ENCODE assay signal across 15 mouse cellular contexts in the genomic region with DNA sequence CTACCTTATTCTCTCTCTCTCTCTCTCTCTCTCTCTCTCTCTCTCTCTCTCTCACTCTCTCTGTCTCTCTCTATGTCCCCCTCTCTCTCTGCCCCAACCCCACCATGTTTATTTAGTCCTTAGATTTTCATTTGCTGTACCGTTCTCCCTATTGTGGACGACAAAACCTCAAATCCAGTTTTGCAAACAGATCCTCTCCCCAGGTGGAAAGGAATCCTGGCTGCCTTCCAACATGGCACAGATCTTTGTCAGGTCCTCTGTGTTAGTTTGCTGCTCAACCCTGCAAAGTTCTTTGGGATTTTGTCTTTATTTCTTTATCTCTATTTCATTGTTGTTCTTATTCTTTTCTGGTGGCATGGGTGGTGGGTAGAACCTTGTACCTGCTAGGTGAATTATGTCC.
"Had no signal": no experiment of that assay in that cellular context is flagged by ENCODE, and none has a peak within 500 bp of the region (broad histone marks: within the 10 kb centered on the region; RNA-seq: fewer than 3 reads in every experiment).

No protein-coding gene starts in this region.

- H3K4me3 ChIP-seq: limb, embryonic 13.5 days; midbrain, embryonic 10.5 days; neural tube, embryonic 13.5 days had no signal

- DNase-seq: kidney, postnatal 14 days; left cerebral cortex, postnatal 4 days; lung, adult 2 months; lung, postnatal 36 days; retina, postnatal 1 day; right cerebral cortex, postnatal 4 days; spleen, adult 18-20 months; thymus, adult 18-20 months; thymus, postnatal 14 days had no signal

- H3K27me3 ChIP-seq: limb, embryonic 13.5 days; neural tube, embryonic 13.5 days had no signal

- H3K36me3 ChIP-seq: limb, embryonic 13.5 days; midbrain, embryonic 10.5 days; neural tube, embryonic 13.5 days had no signal

- H3K27ac ChIP-seq: limb, embryonic 13.5 days; liver, embryonic 14.5 days; midbrain, embryonic 10.5 days; neural tube, embryonic 13.5 days had no signal

- H3K9me3 ChIP-seq: neural tube, embryonic 13.5 days had no signal

- ATAC-seq: lung, postnatal 0 days; midbrain, embryonic 16.5 days had no signal

- H3K4me1 ChIP-seq: limb, embryonic 13.5 days; midbrain, embryonic 10.5 days; neural tube, embryonic 13.5 days had no signal
